24 mouse cellular contexts compared by ENCODE assay signal in genomic region chr17:64276666-64277065, GRCm38 (mm10).
"Had no signal": no experiment of that assay in that cellular context is flagged by ENCODE, and none has a peak within 500 bp of the region (broad histone marks: within the 10 kb centered on the region; RNA-seq: fewer than 3 reads in every experiment).

No protein-coding gene starts in this region.

- H3K4me1 ChIP-seq: hindbrain, embryonic 10.5 days; hindbrain, embryonic 12.5 days; intestine, embryonic 15.5 days; limb, embryonic 10.5 days; liver, embryonic 15.5 days had no signal

- H3K27me3 ChIP-seq: hindbrain, embryonic 12.5 days; intestine, embryonic 15.5 days; limb, embryonic 12.5 days; liver, embryonic 13.5 days; liver, embryonic 15.5 days had no signal

- DNase-seq: heart, adult 2 months; heart, postnatal 10 days; heart, postnatal 4 days; kidney, adult 18-20 months; kidney, adult 8-10 months; kidney, postnatal 10 days; kidney, postnatal 25 days; kidney, postnatal 4 days; liver; liver, embryonic 13.5 days had no signal

- H3K9me3 ChIP-seq: hindbrain, embryonic 10.5 days; hindbrain, embryonic 12.5 days; intestine, embryonic 15.5 days; limb, embryonic 10.5 days; limb, embryonic 12.5 days; liver, embryonic 13.5 days; liver, embryonic 15.5 days had no signal

- H3K4me3 ChIP-seq: heart, adult 2 months; hindbrain, embryonic 10.5 days; hindbrain, embryonic 12.5 days; intestine, embryonic 15.5 days; layer of hippocampus, adult 2 months; left cerebral cortex, adult 2 months; limb, embryonic 10.5 days; limb, embryonic 12.5 days; liver, embryonic 13.5 days; liver, embryonic 15.5 days had no signal

- ATAC-seq: forebrain, embryonic 16.5 days; hindbrain, embryonic 16.5 days; inflammation-experienced regulatory T-cells, adult 6 months; intestine, embryonic 15.5 days had no signal

- H3K9ac ChIP-seq: hindbrain, embryonic 12.5 days; hindbrain, embryonic 14.5 days; intestine, embryonic 15.5 days; limb, embryonic 12.5 days; liver, embryonic 13.5 days; liver, embryonic 15.5 days had no signal

- H3K27ac ChIP-seq: heart, adult 2 months; hindbrain, embryonic 10.5 days; hindbrain, embryonic 12.5 days; hindbrain, embryonic 14.5 days; intestine, embryonic 15.5 days; layer of hippocampus, adult 2 months; left cerebral cortex, adult 2 months; limb, embryonic 10.5 days; limb, embryonic 12.5 days; liver, embryonic 13.5 days; liver, embryonic 15.5 days had no signal

- H3K4me2 ChIP-seq: heart, embryonic 11.5 days; hindbrain, embryonic 12.5 days; hindbrain, embryonic 14.5 days; intestine, embryonic 15.5 days; limb, embryonic 12.5 days; liver, embryonic 11.5 days; liver, embryonic 13.5 days; liver, embryonic 15.5 days had no signal
